Mouse (Mus musculus): ENCODE data around the gene Meox1. TPM values are rescaled to one million over a fixed set of nuclear protein-coding genes. Genes with fewer than 3 reads are reported as not detected.

The Meox1 gene
- polyA plus RNA-seq, 2 experiments = 15.2 to 20.8 TPM

DNA sequence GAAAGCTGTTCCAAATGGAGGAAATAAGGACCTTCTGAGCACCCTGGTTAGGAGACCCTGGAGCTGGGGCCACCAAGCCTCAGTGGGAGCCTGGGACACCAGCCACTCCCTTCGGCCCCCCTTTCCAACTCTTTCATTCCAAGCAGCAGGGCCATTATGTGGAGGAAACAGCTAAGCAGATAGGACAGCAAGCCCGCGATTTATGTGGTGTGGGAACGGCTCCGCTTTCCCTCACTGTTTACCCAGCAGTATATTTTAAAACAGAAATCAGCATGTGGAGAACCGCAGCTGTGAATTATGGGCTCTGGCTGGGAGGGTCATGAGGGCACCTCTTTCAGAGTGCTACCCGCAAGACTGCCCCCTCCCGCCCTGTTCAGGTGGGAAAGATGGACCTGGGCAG lies 7.1 kb upstream of the Meox1 start:
- H3K9ac ChIP-seq (ENCODE audit: low read depth, low read length, severe bottlenecking) = no peak overlapping the region
- H3K4me1 ChIP-seq (ENCODE audit: control insufficient read depth, insufficient read depth, low read length) = peaks cover 16% of the 10 kb centered on the region
- H3K36me3 ChIP-seq (ENCODE audit: control insufficient read depth, insufficient read depth, low read length) = no peaks in the 10 kb centered on the region
- H3K9me3 ChIP-seq (ENCODE audit: control insufficient read depth, low read length) = no peaks in the 10 kb centered on the region
- H3K4me2 ChIP-seq (replicated peaks; ENCODE audit: low read depth, low read length, severe bottlenecking) = no peak overlapping the region
- ATAC-seq (ENCODE audit: low FRiP score, low read depth) (no peak), DNase-seq (ENCODE audit: low spot score) (no peak)
- TF ChIP-seq POLR2A (IDR thresholded peaks at IDR 0.05; ENCODE audit: borderline replicate concordance, extremely low read depth, insufficient read depth, insufficient read length) = no peak
- H3K27ac ChIP-seq (replicated peaks; ENCODE audit: low read depth, low read length) = no peak overlapping the region
- WGBS = 18% methylated on average over 8 of the region's 8 CpGs
- H3K27me3 ChIP-seq (ENCODE audit: control insufficient read depth, insufficient read depth, low read length) = no peaks in the 10 kb centered on the region
- H3K4me3 ChIP-seq (replicated peaks; ENCODE audit: low read length) = no peak overlapping the region

DNA sequence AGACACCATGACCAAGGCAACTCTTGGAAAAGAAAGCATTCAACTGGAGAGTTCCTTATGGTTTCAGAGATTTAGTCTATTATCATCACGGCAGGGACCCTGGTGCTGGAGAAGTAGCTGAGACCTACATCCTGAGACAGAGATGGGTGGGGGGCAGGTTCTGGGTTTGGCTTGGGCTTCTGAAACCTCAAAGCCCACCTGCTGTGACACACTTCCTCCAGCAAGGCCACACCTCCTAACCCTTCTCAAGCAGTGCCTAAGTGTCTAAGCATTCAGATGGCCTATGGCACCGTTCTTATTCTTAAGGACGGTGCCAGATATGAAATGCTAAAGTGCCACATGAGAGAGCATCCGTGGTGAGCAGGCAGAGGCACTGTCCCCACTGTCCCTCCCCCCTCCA lies 4.2 kb upstream of the Meox1 start:
- Histone ChIP-seq H3K9me3 (ENCODE audit: control insufficient read depth, low read length) (no peaks in the 10 kb centered on the region), H3K27me3 (ENCODE audit: control insufficient read depth, insufficient read depth, low read length) (no peaks in the 10 kb centered on the region), H3K27ac (replicated peaks; ENCODE audit: low read depth, low read length) (no peak overlapping the region), H3K4me2 (replicated peaks; ENCODE audit: low read depth, low read length, severe bottlenecking) (no peak overlapping the region), H3K9ac (ENCODE audit: low read depth, low read length, severe bottlenecking) (no peak overlapping the region), H3K4me3 (replicated peaks; ENCODE audit: low read length) (no peak overlapping the region), H3K4me1 (ENCODE audit: control insufficient read depth, insufficient read depth, low read length) (peaks cover 30% of the 10 kb centered on the region), H3K36me3 (ENCODE audit: control insufficient read depth, insufficient read depth, low read length) (no peaks in the 10 kb centered on the region)
- ATAC-seq (ENCODE audit: low FRiP score, low read depth) (no peak), DNase-seq (ENCODE audit: low spot score) (no peak)
- 94% methylated on average over 4 of the region's 4 CpGs for WGBS
- no peak for TF ChIP-seq POLR2A (IDR thresholded peaks at IDR 0.05; ENCODE audit: borderline replicate concordance, extremely low read depth, insufficient read depth, insufficient read length)

DNA sequence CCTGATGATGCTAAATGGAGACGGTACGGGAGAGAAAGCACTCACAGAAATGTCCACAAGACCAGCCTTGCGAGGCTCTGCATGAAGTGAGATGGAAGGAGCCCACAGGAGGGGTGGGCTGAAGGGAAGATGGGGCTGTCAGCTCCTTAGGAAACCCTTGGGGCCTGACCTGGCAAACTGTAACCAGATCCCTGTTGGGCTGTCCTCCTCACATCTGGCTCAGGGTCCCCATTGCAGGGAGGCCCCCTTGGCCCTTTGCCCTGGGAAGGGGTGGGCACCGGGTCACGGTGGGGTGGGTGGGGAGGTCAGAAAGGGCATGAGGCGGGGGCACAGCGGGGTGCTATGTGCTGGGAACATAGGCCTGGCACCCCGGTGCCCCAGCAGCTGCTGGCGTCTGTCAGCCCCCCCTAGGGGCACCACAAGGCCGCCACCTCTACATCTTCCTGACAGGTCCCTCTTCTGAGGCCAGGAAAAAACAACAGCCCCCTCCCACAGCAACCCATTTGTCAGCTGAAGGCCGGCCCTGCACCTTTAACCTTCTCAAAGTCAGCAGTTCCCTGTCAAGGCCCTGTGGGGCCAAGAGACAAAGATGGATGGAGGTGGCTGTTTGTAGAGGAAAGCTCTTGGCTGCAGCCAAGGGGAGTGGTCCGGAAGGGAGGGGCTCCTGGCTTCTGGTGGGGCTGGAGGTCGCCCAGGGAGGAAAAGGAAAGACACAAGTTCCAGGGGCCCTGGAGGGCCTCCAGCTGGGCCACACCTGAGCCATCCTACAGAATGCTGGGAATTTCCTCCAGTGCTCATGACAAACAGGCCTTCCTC lies 2.6 kb upstream of the Meox1 start:
- no peak for ATAC-seq (ENCODE audit: low FRiP score, low read depth)
- peaks cover 36% of the 10 kb centered on the region for H3K4me1 ChIP-seq (ENCODE audit: control insufficient read depth, insufficient read depth, low read length)
- no peaks in the 10 kb centered on the region for H3K36me3 ChIP-seq (ENCODE audit: control insufficient read depth, insufficient read depth, low read length)
- no peaks in the 10 kb centered on the region for H3K9me3 ChIP-seq (ENCODE audit: control insufficient read depth, low read length)
- 22% methylated on average over 11 of the region's 13 CpGs for WGBS
- H3K9ac ChIP-seq (ENCODE audit: low read depth, low read length, severe bottlenecking) = no peak overlapping the region
- no peak for DNase-seq (ENCODE audit: low spot score)
- 0 out of 2 replicates have a peak, but pooled peaks cover 4% of the 10 kb centered on the region for H3K27me3 ChIP-seq (ENCODE audit: control insufficient read depth, insufficient read depth, low read length)
- no peak overlapping the region for H3K4me2 ChIP-seq (replicated peaks; ENCODE audit: low read depth, low read length, severe bottlenecking)
- no peak overlapping the region for H3K27ac ChIP-seq (replicated peaks; ENCODE audit: low read depth, low read length)
- TF ChIP-seq POLR2A (IDR thresholded peaks at IDR 0.05; ENCODE audit: borderline replicate concordance, extremely low read depth, insufficient read depth, insufficient read length) = no peak
- H3K4me3 ChIP-seq (replicated peaks; ENCODE audit: low read length) = no peak overlapping the region

GRCm38 (mm10) chr11:101893560-101893959 lies 614 bp downstream of the Meox1 start:
- no peak for ATAC-seq (ENCODE audit: low FRiP score, low read depth)

DNA sequence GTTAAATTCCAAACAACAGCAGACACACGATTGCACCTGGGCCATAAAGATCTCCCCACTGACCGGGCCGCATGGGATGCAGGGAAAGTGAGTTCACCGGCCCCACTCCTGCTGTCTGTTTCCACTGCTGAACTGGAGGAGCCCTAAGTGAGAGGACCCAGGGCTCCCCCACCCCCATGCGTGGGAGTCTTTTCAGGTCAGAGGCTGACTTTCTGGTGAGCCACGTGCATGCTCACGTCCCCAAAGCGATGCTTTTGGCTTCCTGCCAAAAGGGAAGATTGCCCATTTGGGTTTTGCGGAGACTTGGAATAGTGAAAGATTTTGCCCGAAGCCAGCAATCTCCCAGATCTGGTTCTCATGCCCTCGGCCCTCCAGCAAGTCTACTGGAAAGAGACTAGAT lies 2.7 kb downstream of the Meox1 start:
- WGBS = 4% methylated on average over 11 of the region's 11 CpGs
- no peak for DNase-seq (ENCODE audit: low spot score)
- no peak overlapping the region for H3K9ac ChIP-seq (ENCODE audit: low read depth, low read length, severe bottlenecking)
- peaks cover 50% of the 10 kb centered on the region for H3K4me1 ChIP-seq (ENCODE audit: control insufficient read depth, insufficient read depth, low read length)
- H3K9me3 ChIP-seq (ENCODE audit: control insufficient read depth, low read length) = no peaks in the 10 kb centered on the region
- no peaks in the 10 kb centered on the region for H3K36me3 ChIP-seq (ENCODE audit: control insufficient read depth, insufficient read depth, low read length)
- H3K27ac ChIP-seq (replicated peaks; ENCODE audit: low read depth, low read length) = no peak overlapping the region
- H3K27me3 ChIP-seq (ENCODE audit: control insufficient read depth, insufficient read depth, low read length) = 0 out of 2 replicates have a peak, but pooled peaks cover 4% of the 10 kb centered on the region
- peak overlapping the region; percentile 8; the same call in 1 of the 2 replicates for H3K4me3 ChIP-seq (replicated peaks; ENCODE audit: low read length)
- no peak for TF ChIP-seq POLR2A (IDR thresholded peaks at IDR 0.05; ENCODE audit: borderline replicate concordance, extremely low read depth, insufficient read depth, insufficient read length)
- H3K4me2 ChIP-seq (replicated peaks; ENCODE audit: low read depth, low read length, severe bottlenecking) = peak overlapping the region; percentile 41
- ATAC-seq (ENCODE audit: low FRiP score, low read depth) = peak; percentile 34; the same call in 1 of the 2 replicates

More at GRCm38 (mm10) chr11:101893560-101893959, 614 bp downstream of the Meox1 start:
- peak overlapping the region; percentile 8 for H3K4me3 ChIP-seq (replicated peaks; ENCODE audit: low read length)
- no peak for DNase-seq (ENCODE audit: low spot score)
- H3K9me3 ChIP-seq (ENCODE audit: control insufficient read depth, low read length) = no peaks in the 10 kb centered on the region
- H3K4me1 ChIP-seq (ENCODE audit: control insufficient read depth, insufficient read depth, low read length) = peaks cover 52% of the 10 kb centered on the region
- WGBS = 20% methylated on average over 15 of the region's 15 CpGs
- TF ChIP-seq POLR2A (IDR thresholded peaks at IDR 0.05; ENCODE audit: borderline replicate concordance, extremely low read depth, insufficient read depth, insufficient read length) = no peak
- no peaks in the 10 kb centered on the region for H3K36me3 ChIP-seq (ENCODE audit: control insufficient read depth, insufficient read depth, low read length)
- peak overlapping the region; percentile 34 for H3K27ac ChIP-seq (replicated peaks; ENCODE audit: low read depth, low read length)
- H3K4me2 ChIP-seq (replicated peaks; ENCODE audit: low read depth, low read length, severe bottlenecking) = peak overlapping the region; percentile 41
- H3K27me3 ChIP-seq (ENCODE audit: control insufficient read depth, insufficient read depth, low read length) = 0 out of 2 replicates have a peak, but pooled peaks cover 4% of the 10 kb centered on the region
- peak overlapping the region; percentile 14 for H3K9ac ChIP-seq (ENCODE audit: low read depth, low read length, severe bottlenecking)

All from limb, embryonic 14.5 days (tissue).